Mouse (Mus musculus) gastrocnemius, adult 2 months (tissue): Measurements from ENCODE around the gene Tnip1. TPM values are rescaled to one million over a fixed set of nuclear protein-coding genes. Genes with fewer than 3 reads are reported as not detected.
"Not testable (repeated sequence)": the region's sequence is repeated elsewhere in the genome, so short reads cannot be mapped to it uniquely, and the experiment has no call there.

ENCODE experiments used
- DNase-seq: peaks from one replicate; pipeline ENCODE4 v3.0.0; 2022
- H3K27ac ChIP-seq: fragments of 200-600 bp; 2 replicates; pipeline ENCODE4 v1.8.1; 2022; ENCODE audit warnings: mild to moderate bottlenecking
- H3K4me3 ChIP-seq: fragments of 200-600 bp; 2 replicates; pipeline ENCODE4 v1.8.1; 2022; ENCODE audit warnings: mild to moderate bottlenecking, moderate library complexity
- CTCF ChIP-seq: fragments of 200-600 bp; IDR thresholded peaks from 2 replicates; pipeline ENCODE4 v1.8.1; 2022; ENCODE audit warnings: antibody characterized with exemption, mild to moderate bottlenecking, moderate library complexity
- intact Hi-C: fragments of 180-260 bp; cut with DNase I; formaldehyde crosslinking; loops from one replicate; pipeline ENCODE4 v1.15.1; 2025
- total RNA-seq, 2 experiments: library from RNA; stranded (reverse); gene quantifications; 2 replicates each; pipeline ENCODE4 v1.2.3; 2021

Tnip1 gene
- total RNA-seq, 2 experiments from 2014 or later = 29.8 to 31.7 TPM

DNA sequence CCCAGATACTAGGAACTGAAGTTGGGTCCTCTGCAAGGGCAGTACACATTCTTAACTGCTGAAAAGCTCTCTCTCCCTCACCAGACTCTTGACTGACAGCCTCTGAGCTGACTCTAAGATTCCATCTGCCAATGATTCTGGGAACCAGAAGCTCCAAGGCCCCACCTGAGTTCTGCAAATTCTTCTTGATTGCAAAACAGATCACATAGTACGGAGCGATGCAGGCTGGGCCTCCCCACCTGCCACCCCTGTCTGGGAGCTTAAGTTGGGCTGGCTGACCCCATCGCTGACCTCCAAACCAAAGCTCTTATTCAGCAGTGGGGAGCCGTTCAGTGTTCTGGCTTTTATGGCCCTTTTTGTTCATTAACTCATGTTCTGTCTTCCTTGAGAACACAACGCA, 65.2 kb downstream of the Tnip1 start:
- DNase-seq = no peak
- peak overlapping the region; percentile 32 for H3K27ac ChIP-seq
- intact Hi-C loops = no loop called here
- no peak overlapping the region for H3K4me3 ChIP-seq
- no peak for TF ChIP-seq CTCF

- H3K4me3 ChIP-seq, intact Hi-C loops: not testable (repeated sequence)
- 0 out of 2 replicates have a peak overlapping the region, but pooled peaks have one; percentile 32 for H3K27ac ChIP-seq
- DNase-seq = peak; percentile 45
Observed at GRCm38 (mm10) chr11:54896646-54897045, 66.1 kb downstream of the Tnip1 start.

GRCm38 (mm10) chr11:54894589-54894988, 68.1 kb downstream of the Tnip1 start:
- TF ChIP-seq CTCF = no peak

DNA sequence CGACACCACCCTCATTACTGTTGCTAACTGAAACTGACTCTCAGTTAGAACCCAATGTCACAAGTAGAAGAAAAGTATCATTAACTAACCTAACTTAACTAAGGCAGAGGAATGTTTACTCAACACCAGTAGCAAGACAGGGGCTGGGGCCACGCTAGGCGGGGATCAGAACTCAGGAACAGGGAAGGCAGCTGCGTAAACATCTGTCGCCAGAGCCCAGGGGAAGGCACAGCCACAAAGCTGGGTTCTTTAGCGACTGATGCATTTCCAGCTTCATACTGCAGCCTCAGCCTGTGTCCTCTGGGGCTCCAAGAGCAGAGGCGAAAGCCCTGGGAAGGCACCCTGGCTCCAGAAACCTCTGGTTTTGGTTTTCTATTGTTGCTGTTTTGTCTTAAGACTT, 70.6 kb downstream of the Tnip1 start:
- intact Hi-C loops = no loop called here
- DNase-seq = no peak
- H3K27ac ChIP-seq = no peak overlapping the region
- no peak for TF ChIP-seq CTCF
- H3K4me3 ChIP-seq = no peak overlapping the region

More at GRCm38 (mm10) chr11:54894589-54894988, 68.1 kb downstream of the Tnip1 start:
- H3K27ac ChIP-seq = no peak overlapping the region
- no peak for DNase-seq
- no peak overlapping the region for H3K4me3 ChIP-seq
- intact Hi-C loops = no loop called here

- Histone ChIP-seq H3K4me3 (no peak overlapping the region), H3K27ac (no peak overlapping the region)
- DNase-seq = no peak
- intact Hi-C loops = no loop called here
- no peak for TF ChIP-seq CTCF
Observed at GRCm38 (mm10) chr11:54891341-54891740, 71.4 kb downstream of the Tnip1 start.

GRCm38 (mm10) chr11:54887927-54888326, 74.8 kb downstream of the Tnip1 start:
- Histone ChIP-seq H3K4me3 (no peak overlapping the region), H3K27ac (peak overlapping the region; percentile 66)
- intact Hi-C loops = no loop called here
- no peak for TF ChIP-seq CTCF
- DNase-seq = no peak

DNA sequence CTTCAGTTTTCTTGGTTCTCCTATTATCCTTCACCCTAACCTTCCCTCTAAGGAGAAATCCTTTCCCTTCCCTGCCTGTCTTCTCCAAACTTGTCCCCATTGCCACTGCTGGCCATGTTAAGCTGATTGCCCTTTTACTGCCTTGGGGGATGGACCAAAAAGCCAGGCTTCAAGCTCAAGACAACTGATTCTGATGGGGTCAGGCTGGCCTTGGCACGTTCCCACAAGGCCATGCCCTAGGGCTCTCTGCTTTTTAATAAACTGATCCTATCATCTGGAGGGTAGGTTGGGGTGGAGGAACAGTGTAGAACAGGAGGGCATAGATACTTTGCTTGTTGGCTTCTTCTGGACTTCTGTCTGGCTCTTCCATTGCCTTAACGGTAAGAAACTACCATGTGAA, 77.3 kb downstream of the Tnip1 start:
- DNase-seq = no peak
- Histone ChIP-seq H3K4me3 (no peak overlapping the region), H3K27ac (peak overlapping the region; percentile 87)
- no peak for TF ChIP-seq CTCF
- intact Hi-C loops = no loop called here

DNA sequence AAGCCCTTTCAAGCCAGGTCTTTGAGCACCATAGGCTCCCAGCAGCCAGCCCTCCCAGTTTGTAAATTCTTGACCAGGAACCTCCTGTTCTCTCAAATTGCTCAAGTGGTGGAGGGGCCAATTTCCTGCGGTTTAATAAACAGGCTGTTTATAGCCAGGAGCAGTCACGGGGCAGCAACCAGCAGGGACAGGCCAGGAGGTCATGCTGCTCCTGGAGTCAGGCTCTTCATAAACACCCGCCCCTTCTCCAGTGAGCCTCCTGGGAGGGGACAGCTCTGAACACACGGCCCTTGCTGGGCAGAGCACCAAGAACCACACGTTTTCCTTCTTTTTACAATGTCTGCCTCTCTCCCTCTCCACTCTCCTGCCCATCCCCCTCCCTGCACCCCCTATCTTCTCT, 77.8 kb downstream of the Tnip1 start:
- H3K4me3 ChIP-seq = no peak overlapping the region
- DNase-seq = peak; percentile 85
- no peak for TF ChIP-seq CTCF
- intact Hi-C loops = no loop called here
- peak overlapping the region; percentile 87 for H3K27ac ChIP-seq

DNA sequence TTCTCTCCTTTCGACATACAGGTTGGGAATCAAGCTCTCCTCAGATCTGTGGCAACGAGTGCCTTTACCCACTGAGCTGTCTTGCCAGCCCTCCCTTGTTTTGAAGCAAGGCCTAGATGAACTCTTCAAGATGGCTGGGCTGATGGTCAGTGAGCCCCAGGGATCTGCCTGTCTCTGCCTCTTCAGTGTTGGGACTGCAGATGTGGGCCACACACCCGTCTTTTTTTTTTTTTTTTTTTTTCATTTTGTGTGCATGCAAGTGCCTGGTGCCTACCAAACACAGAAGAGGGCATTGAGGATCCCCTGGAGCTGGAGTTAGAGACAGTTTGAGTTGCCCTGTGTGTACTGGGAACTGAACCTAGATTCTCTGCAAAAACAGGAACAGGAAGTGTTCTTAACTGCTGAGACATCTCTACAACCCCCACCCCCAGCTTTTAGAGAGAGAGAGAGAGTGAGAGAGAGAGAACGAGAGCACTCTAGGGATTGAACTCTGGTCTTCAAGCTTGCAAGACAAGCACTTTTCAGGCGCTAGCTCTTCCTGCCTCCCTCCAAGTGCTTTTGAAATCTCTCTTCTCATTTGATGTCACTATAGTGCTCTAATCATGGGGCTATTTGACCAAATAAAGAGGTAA, 78.4 kb downstream of the Tnip1 start:
- no peak overlapping the region for H3K4me3 ChIP-seq
- intact Hi-C loops = no loop called here
- DNase-seq = no peak
- H3K27ac ChIP-seq = peak overlapping the region; percentile 87
- TF ChIP-seq CTCF = no peak

DNA sequence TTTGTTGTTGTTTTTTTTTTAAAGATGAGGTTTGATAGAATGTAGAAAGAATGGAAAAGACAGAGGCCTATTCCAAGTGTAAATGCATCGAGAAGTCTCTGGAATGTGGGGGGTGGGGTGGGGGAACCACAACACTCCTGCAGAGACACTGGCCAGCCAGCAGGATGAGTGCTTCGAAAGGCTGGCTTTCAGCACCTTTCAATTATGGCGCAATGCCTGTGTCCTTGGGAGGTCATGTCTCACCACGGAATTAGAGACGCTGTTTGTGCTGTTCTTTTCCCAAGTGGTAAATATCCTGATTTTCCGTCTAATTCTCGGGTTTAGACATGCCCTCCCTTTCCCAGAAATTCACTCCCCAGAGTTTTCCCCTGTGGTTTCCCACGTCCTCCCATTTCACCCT, 80.0 kb downstream of the Tnip1 start:
- peak; percentile 31; the same call in 1 of the 2 replicates for TF ChIP-seq CTCF
- intact Hi-C loops = no loop called here
- H3K27ac ChIP-seq = peak overlapping the region; percentile 87
- H3K4me3 ChIP-seq = no peak overlapping the region
- DNase-seq = peak; percentile 73

DNA sequence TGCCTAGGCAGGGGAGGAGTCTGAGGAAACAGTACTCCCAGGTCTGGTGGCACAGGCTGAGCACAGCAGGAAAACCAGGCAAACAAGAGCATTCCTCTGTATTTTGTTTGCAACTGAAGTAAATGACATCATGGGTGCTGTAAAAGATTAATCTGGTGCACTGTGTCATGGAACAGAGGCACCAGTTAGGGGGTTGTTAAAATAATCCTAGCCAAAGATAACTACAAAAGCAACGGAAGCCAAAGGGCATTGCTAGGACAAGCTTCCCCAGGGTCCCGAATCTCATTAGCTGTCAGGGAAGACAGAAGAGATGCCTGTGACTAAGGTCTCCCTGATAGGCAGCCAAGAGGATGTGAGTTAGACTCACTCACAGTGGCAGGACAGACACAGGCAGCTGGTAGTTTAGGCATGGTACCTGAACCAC, 81.7 kb downstream of the Tnip1 start:
- intact Hi-C loops = loop anchor here (1.0 kb wide), 1 partner anchor 46 kb away; no protein-coding TSS in a partner anchor

GRCm38 (mm10) chr11:54879922-54880321, 82.8 kb downstream of the Tnip1 start:
- intact Hi-C loops = loop anchor here (2.0 to 10.0 kb wide), 2 partner anchors 105 to 195 kb away; partner anchors contain the start of gene Ccdc69
- Histone ChIP-seq H3K4me3 (no peak overlapping the region), H3K27ac (peak overlapping the region; percentile 48; the same call in 1 of the 2 replicates)
- TF ChIP-seq CTCF = no peak
- DNase-seq = no peak

More for the DNA sequence above, 81.7 kb downstream of the Tnip1 start:
- TF ChIP-seq CTCF = no peak
- DNase-seq = no peak
- H3K4me3 ChIP-seq = no peak overlapping the region
- H3K27ac ChIP-seq = peak overlapping the region; percentile 68

DNA sequence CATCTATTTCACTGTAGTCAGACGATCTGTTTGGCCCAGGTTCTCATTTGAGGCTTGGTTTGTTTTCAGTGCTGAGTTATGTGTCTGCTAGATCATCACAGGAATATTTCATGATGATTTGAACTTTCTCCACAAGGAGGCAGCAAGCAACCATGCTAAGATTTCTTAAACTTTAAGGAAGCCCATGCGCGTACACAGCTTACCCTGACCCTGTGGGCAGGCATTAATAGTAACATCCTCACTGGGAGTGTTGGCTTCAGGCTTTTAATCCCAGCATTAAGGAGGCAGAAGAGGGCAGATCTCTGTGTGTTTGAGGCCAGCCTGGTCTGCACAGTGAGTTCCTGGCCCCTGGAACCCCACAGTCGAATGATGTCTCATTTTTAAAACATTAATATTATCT, 83.3 kb downstream of the Tnip1 start:
- intact Hi-C loops = loop anchor here (2.0 to 10.0 kb wide), 2 partner anchors 105 to 195 kb away; partner anchors contain the start of gene Ccdc69
- H3K27ac ChIP-seq = peak overlapping the region; percentile 48; the same call in 1 of the 2 replicates

GRCm38 (mm10) chr11:54878893-54879292, 83.8 kb downstream of the Tnip1 start:
- TF ChIP-seq CTCF = no peak

More for the DNA sequence above, 83.3 kb downstream of the Tnip1 start:
- DNase-seq = peak; percentile 60
- H3K4me3 ChIP-seq = no peak overlapping the region
- TF ChIP-seq CTCF = peak; percentile 85

More at GRCm38 (mm10) chr11:54878893-54879292, 83.8 kb downstream of the Tnip1 start:
- no peak overlapping the region for H3K4me3 ChIP-seq
- no peak overlapping the region for H3K27ac ChIP-seq
- intact Hi-C loops = loop anchor here (2.0 to 10.0 kb wide), 2 partner anchors 106 to 196 kb away; partner anchors contain the start of gene Ccdc69
- no peak for DNase-seq
